Mouse (Mus musculus) embryonic facial prominence, embryonic 12.5 days (tissue): ENCODE results near the gene Mgat4b. TPM values are rescaled to one million over a fixed set of nuclear protein-coding genes. Genes with fewer than 3 reads are reported as not detected.

ENCODE experiments used
- ATAC-seq: fragments of 200-750 bp; cut with Nextera tagmentation; 2 replicates; pipeline ENCODE4 v1.8.0; 2017; ENCODE audit not compliant: insufficient number of reproducible peaks, insufficient read depth, low FRiP score, low TSS enrichment
- H3K27ac ChIP-seq: fragments of 300-500 bp; sonication (generic); 2 replicates; pipeline ENCODE4 v1.5.1; 2016; ENCODE audit warnings: mild to moderate bottlenecking
- H3K27me3 ChIP-seq: fragments of 300-500 bp; sonication (generic); 2 replicates; pipeline ENCODE4 v1.6.1; 2016; ENCODE audit warnings: mild to moderate bottlenecking, moderate library complexity
- H3K36me3 ChIP-seq: fragments of 300-500 bp; sonication (generic); 2 replicates; pipeline ENCODE4 v1.6.1; 2016; ENCODE audit warnings: mild to moderate bottlenecking
- H3K4me1 ChIP-seq: fragments of 300-500 bp; sonication (generic); 2 replicates; pipeline ENCODE4 v1.6.1; 2016
- H3K4me2 ChIP-seq: fragments of 300-500 bp; sonication (generic); replicated peaks from 2 replicates; pipeline ENCODE4 v1.6.1; 2016; ENCODE audit warnings: mild to moderate bottlenecking, moderate library complexity
- H3K4me3 ChIP-seq: fragments of 300-500 bp; sonication (generic); 2 replicates; pipeline ENCODE4 v1.5.1; 2016; ENCODE audit warnings: mild to moderate bottlenecking
- H3K9ac ChIP-seq: fragments of 300-500 bp; sonication (generic); 2 replicates; pipeline ENCODE4 v1.6.1; 2016; ENCODE audit warnings: mild to moderate bottlenecking, moderate library complexity
- H3K9me3 ChIP-seq: fragments of 300-500 bp; sonication (generic); 2 replicates; pipeline ENCODE4 v1.6.1; 2016; ENCODE audit warnings: mild to moderate bottlenecking, moderate library complexity
- WGBS: fragments of 180-500 bp; shearing (Covaris S2); methylation state at CpG from one replicate; pipeline ENCODE4 v1.1.7; 2016; 5-methylcytosine and 5-hydroxymethylcytosine counted together
- polyA plus RNA-seq: library from polyadenylated mRNA; unstranded; fragments of >200 nt; fragmentation: Nextera tagmentation; extraction: Ambion mirVana; gene quantifications from 2 replicates; pipeline ENCODE4 v1.2.1, GENCODE M21; 2016

Mgat4b gene
- polyA plus RNA-seq, 1 experiment from 2014 or later, result 38.1 TPM

DNA sequence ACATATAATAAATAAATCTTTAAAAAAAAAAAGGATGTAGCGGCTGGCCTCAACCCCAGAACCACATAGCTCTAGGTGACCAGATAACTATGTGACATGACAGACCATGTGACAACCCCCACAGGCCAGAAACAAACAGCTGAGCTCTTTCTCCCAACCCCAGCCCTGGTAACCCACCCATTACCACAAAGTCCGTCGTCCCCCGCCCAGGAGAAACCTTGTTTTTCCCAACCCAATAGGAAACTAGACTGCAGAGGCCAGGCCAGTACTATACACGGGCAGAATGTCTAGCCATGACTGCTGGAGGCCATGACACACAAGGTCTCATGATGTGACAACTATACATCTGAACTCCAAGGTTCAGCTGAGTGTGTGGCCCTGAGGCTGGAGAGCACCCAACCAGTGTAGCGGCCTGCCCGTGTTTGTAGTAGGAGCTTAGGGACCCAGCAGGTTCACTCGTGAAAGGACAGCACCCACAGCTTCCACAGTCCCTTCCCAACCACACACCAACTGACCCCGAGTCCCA lies 7.3 kb upstream of the Mgat4b start:
- Histone ChIP-seq H3K4me3 (no peak overlapping the region), H3K9me3 (no peaks in the 10 kb centered on the region), H3K9ac (no peak overlapping the region), H3K27me3 (no peaks in the 10 kb centered on the region), H3K4me2 (no peak overlapping the region), H3K36me3 (peaks cover 94% of the 10 kb centered on the region), H3K27ac (no peak overlapping the region), H3K4me1 (0 out of 2 replicates have a peak, but pooled peaks cover 3% of the 10 kb centered on the region)
- WGBS, result 89% methylated on average over 9 of the region's 9 CpGs
- no peak for ATAC-seq

DNA sequence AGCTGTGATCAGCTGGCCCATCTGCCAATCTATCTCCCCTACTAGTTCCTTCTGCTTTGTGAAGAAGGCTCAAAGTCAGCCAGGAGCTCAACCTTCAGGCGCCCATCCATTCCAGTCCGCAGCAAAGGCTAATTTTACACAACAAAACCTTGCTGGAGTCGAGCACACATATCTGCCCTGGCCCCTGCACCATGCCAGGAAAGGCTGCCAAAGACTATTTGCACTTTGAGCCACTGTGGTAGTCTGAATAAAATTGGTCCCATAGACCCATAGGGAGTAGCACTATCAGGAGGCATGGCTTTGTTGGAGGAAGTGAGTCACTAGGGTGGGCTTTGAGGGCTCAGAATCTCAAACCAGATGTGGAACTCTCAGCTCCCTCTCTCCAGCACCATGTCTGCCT lies 5.3 kb upstream of the Mgat4b start:
- Histone ChIP-seq H3K27ac (no peak overlapping the region), H3K4me3 (no peak overlapping the region), H3K36me3 (peaks cover 76% of the 10 kb centered on the region), H3K9me3 (no peaks in the 10 kb centered on the region), H3K4me1 (peaks cover 12% of the 10 kb centered on the region; the same call in 1 of the 2 replicates), H3K9ac (no peak overlapping the region), H3K4me2 (no peak overlapping the region), H3K27me3 (no peaks in the 10 kb centered on the region)
- no peak for ATAC-seq
- 90% methylated on average over 3 of the region's 3 CpGs for WGBS

DNA sequence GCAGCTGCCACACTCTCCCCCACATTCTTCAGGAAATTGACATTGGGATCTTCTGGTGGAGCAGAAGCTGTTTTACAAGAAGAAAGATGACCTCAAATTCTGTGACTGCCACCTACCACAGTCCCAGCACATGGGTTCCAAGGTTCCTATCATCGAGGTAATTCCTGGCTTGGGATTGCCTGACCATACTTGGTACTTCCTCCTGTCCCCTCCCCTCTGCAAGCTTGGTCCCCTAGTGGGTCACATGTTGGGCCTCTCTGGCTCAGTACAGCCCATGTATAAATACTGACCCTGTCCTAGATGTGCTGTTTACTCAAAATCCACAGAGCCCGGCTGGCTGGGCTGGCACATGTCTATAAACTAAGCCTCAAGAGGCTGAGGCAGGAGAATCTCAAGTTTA lies 4.7 kb upstream of the Mgat4b start:
- no peak overlapping the region for H3K27ac ChIP-seq
- H3K36me3 ChIP-seq, result peaks cover 70% of the 10 kb centered on the region
- H3K9ac ChIP-seq, result no peak overlapping the region
- H3K4me2 ChIP-seq, result no peak overlapping the region
- H3K4me1 ChIP-seq, result peaks cover 14% of the 10 kb centered on the region; the same call in 1 of the 2 replicates
- ATAC-seq, result no peak
- no peaks in the 10 kb centered on the region for H3K9me3 ChIP-seq
- WGBS, result 89% methylated on average over 2 of the region's 2 CpGs
- no peaks in the 10 kb centered on the region for H3K27me3 ChIP-seq
- no peak overlapping the region for H3K4me3 ChIP-seq

DNA sequence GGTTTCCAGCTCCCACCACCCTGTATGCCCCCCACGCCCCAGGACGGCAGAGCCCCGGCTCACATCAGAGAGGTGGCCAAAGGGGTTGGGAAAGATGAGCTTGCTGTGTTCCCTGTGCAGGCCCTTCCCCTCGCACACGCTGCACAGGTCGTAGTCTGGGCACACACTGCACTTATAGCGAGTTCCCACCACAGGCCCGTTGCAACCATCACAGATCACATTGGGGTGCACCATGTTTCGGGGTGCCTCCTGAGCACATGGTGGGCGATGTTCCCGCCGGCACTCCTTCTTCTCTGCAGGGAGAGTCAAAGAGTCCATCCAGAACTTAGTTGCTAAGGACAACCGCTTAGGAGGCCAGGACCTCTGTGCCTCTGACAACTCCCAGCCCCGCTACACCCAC lies 3.3 kb upstream of the Mgat4b start:
- no peak for ATAC-seq
- Histone ChIP-seq H3K4me3 (no peak overlapping the region), H3K9ac (no peak overlapping the region), H3K4me2 (no peak overlapping the region), H3K9me3 (no peaks in the 10 kb centered on the region), H3K4me1 (peaks cover 15% of the 10 kb centered on the region; the same call in 1 of the 2 replicates), H3K27ac (no peak overlapping the region), H3K27me3 (no peaks in the 10 kb centered on the region), H3K36me3 (peaks cover 56% of the 10 kb centered on the region)
- WGBS, result 96% methylated on average over 14 of the region's 14 CpGs

DNA sequence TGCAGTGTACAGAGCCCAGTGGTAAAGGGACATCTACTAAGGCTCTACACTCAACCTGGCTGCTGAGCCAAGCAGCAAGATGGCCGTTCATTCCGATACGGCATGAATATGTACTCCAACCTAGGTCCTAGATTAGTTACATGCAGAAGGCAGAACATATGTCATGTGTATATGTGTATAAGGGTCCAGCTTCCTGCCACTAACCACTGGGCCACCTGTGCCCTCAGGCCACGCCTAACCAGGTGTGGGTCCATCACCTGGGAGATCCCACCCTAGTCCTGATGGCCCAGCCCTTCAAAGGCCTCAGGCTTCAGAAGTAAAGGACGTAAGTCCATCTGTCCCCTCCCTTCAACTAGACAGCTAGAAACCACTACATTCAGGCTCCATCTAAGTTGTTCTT lies 2.7 kb upstream of the Mgat4b start:
- no peak overlapping the region for H3K4me2 ChIP-seq
- ATAC-seq, result no peak
- peaks cover 15% of the 10 kb centered on the region; the same call in 1 of the 2 replicates for H3K4me1 ChIP-seq
- H3K4me3 ChIP-seq, result no peak overlapping the region
- H3K36me3 ChIP-seq, result peaks cover 50% of the 10 kb centered on the region
- H3K9me3 ChIP-seq, result no peaks in the 10 kb centered on the region
- no peak overlapping the region for H3K27ac ChIP-seq
- WGBS, result 95% methylated on average over 5 of the region's 5 CpGs
- H3K9ac ChIP-seq, result no peak overlapping the region
- no peaks in the 10 kb centered on the region for H3K27me3 ChIP-seq

DNA sequence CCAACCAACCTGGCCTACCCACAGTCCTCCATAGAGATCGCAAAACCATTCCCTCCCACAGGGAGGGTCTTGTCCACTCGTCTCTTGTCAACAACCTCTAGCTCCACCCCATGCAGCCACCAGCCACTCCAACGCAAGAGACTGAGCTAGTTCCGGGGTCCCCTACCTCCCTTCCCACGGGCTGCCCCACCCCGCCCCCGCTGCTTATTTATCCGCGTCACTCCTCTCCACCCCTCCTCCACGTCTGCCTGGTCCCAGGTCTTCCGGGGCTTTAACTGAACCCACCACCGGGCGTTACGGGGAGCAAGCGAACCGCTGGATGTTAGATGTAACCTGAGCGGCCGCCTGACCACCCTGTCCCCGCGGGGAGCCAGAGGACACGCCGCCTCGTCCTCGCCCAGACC lies 587 bp upstream of the Mgat4b start:
- Histone ChIP-seq H3K27me3 (no peaks in the 10 kb centered on the region), H3K36me3 (peaks cover 31% of the 10 kb centered on the region), H3K4me2 (peak overlapping the region; percentile 49), H3K27ac (peak overlapping the region; percentile 94), H3K4me1 (peaks cover 15% of the 10 kb centered on the region; the same call in 1 of the 2 replicates), H3K4me3 (peak overlapping the region; percentile 66), H3K9me3 (no peaks in the 10 kb centered on the region), H3K9ac (peak overlapping the region; percentile 77)
- WGBS, result 1% methylated on average over 24 of the region's 24 CpGs
- ATAC-seq, result peak; percentile 94

DNA sequence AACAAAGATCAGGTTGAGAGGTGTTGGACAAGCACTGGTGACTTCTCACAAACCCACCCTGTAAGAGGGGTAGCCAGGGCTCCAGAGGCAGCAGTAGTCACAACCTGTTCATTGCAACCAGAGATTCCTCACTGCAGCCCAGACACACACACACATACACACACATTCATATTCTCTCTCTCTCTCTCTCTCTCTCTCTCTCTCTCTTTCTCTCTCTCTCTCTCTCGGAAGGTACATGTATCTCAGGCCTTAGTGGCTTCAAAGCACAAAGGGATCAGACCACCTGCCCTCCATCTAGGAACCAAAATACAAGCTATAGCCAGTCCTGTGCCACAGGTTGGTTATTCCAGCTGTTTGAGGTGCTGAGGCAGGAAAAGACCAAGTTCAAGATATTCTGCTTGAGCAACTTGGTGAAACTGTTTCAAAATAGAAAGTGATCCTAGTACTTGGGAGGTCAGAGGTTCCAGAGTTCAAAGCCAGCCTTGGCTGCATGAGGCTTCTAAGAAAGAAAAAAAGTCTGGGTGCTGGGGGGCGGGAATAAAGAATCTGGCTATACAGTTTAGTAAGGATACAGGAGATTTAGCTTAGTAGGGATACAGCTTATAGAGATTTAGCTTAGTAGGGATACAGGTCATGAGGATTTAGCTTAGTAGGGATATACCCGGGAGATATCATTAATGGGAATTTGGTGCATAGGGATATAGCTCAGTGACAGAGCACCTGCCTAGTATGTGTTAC lies 801 bp downstream of the Mgat4b start:
- Histone ChIP-seq H3K9ac (peak overlapping the region; percentile 77; the same call in 1 of the 2 replicates), H3K9me3 (no peaks in the 10 kb centered on the region), H3K27ac (no peak overlapping the region), H3K4me1 (peaks cover 27% of the 10 kb centered on the region), H3K27me3 (no peaks in the 10 kb centered on the region), H3K4me3 (peak overlapping the region; percentile 66), H3K4me2 (peak overlapping the region; percentile 49), H3K36me3 (peaks cover 17% of the 10 kb centered on the region)
- WGBS, result 89% methylated on average over 3 of the region's 3 CpGs
- ATAC-seq, result no peak

DNA sequence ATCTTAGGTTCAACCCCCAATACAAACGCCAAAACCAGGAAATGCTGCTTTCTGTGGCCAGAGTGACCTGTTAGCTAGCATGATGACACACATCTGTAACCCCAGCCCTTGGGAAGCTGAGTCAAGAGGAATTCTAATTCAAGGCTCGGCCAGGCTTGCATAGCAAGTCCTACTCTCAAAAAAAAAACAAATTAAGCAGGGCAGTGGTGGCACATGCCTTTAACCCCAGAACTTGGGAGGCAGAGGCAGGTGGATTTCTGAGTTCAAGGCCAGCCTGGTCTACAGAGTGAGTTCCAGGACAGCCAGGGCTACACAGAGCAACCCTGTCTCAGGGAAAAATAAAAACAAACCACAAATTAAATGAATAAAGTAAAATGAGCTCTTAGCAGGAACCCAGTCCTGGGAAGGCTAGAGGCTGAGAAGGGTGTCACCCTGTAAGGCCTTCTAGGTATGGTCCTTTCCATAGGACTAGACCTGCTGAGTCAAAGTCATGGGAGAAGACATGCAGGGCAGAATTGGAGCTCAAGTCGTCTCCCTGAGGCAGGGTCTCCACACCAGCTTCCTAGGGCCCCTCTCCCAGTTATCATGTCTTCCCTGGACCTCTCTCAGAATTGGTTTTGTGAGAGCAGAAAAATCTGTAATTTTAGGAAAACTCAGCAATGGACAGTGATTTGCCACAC lies 1.5 kb downstream of the Mgat4b start:
- Histone ChIP-seq H3K9me3 (no peaks in the 10 kb centered on the region), H3K4me1 (peaks cover 29% of the 10 kb centered on the region), H3K27ac (no peak overlapping the region), H3K27me3 (no peaks in the 10 kb centered on the region), H3K4me3 (no peak overlapping the region), H3K36me3 (peaks cover 10% of the 10 kb centered on the region), H3K9ac (no peak overlapping the region), H3K4me2 (no peak overlapping the region)
- WGBS, result 69% methylated on average over 3 of the region's 3 CpGs
- no peak for ATAC-seq

DNA sequence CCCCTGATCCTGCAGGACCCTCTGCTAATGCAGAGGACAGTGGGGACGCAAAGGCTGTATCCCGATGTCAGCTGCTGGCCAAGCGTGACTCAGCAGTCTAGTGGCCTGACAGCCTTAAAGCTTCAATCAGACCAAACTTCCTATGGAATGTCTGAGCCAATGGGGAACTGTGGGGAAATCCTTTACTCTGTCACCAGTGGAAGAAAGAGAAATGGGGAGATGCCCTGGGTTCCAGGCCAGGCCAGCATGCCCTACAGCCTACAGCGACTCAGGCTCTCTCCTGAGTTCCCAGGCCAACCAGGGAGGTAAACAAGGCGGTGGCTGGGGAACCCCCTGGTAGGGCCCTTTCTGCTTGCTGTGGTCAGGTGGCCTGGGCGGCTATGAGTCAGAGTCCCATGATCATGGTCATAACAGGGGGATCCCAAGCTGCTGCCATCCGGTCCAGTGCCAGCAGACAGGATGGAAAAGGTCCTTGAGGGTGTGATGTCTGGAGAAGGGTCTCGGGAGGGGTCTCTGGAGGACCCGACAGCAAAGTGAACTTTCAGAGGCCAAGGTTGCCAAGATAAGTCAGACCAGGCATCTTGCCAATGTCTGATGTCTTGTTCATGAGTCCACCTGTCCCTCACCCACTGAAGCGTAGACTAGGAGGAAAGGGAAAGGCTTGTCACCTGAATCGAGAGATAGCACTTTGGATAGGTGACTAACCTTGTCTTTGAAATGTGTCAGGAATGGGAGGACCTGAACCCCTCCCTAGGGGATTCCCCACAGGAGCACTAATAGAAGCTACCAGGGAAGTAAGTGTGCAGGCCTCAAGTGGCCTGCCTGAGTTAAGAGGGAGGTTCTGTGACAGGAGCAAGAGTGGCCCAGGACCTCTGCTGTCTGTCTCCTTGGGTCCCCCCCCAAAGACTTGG lies 2.4 kb downstream of the Mgat4b start:
- no peak overlapping the region for H3K4me3 ChIP-seq
- H3K4me2 ChIP-seq, result no peak overlapping the region
- no peak overlapping the region for H3K9ac ChIP-seq
- WGBS, result 62% methylated on average over 11 of the region's 11 CpGs
- peaks cover 30% of the 10 kb centered on the region for H3K4me1 ChIP-seq
- no peak for ATAC-seq
- H3K9me3 ChIP-seq, result no peaks in the 10 kb centered on the region
- no peak overlapping the region for H3K27ac ChIP-seq
- H3K27me3 ChIP-seq, result no peaks in the 10 kb centered on the region
- H3K36me3 ChIP-seq, result 0 out of 2 replicates have a peak, but pooled peaks cover under 1% of the 10 kb centered on the region

DNA sequence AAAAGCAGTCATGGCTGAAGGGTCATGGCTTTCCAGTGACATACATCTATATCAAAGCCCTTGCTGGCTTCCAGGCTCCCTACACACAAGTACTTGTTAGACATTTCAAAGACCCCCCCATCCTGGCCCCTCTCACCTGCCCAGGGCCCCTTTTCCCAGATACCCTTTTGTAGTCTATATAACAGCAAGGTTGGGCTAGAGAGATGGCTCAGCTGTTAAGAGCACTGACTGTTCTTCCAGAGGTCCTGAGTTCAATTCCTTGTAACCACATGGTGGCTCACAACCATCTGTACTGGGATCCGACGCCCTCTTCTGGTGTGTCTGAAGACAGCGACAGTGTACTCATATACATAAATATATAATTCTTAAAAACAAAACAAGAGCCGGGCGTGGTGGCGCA lies 3.9 kb downstream of the Mgat4b start:
- Histone ChIP-seq H3K4me2 (no peak overlapping the region), H3K9me3 (no peaks in the 10 kb centered on the region), H3K36me3 (no peaks in the 10 kb centered on the region), H3K4me3 (no peak overlapping the region), H3K9ac (no peak overlapping the region), H3K27ac (no peak overlapping the region), H3K4me1 (peaks cover 20% of the 10 kb centered on the region), H3K27me3 (no peaks in the 10 kb centered on the region)
- 89% methylated on average over 6 of the region's 6 CpGs for WGBS
- ATAC-seq, result no peak

DNA sequence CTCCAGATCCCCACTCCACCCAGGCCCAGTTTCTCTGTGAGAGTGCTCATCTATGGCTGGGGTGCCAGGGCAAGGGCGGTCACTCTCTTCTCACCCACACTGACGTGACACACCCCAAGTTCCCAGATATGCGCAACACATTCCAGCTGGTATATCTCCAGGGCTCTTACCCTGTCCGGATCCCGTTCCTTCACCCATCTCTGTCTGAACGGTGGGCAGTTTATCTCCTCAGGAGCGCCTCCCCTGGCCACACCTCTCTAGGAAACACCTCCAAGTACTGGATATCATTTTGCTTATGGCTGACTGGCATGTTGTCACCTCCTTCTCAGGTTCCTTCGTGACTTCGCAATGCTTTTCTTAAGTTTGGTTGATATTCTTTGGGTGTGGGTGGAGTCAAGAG lies 4.9 kb downstream of the Mgat4b start:
- Histone ChIP-seq H3K9me3 (no peaks in the 10 kb centered on the region), H3K36me3 (no peaks in the 10 kb centered on the region), H3K27me3 (no peaks in the 10 kb centered on the region), H3K9ac (no peak overlapping the region), H3K27ac (no peak overlapping the region), H3K4me3 (no peak overlapping the region), H3K4me1 (peaks cover 20% of the 10 kb centered on the region), H3K4me2 (peak overlapping the region; percentile 14; the same call in 1 of the 2 replicates)
- ATAC-seq, result no peak
- 18% methylated on average over 9 of the region's 9 CpGs for WGBS
